Mouse (Mus musculus): ENCODE results near the gene Lrmda.

- no peak for TF ChIP-seq CTCF (IDR thresholded peaks at IDR 0.05; ENCODE audit: extremely low read depth, insufficient read length, insufficient replicate concordance, low read depth, low read length)
- no peak for TF ChIP-seq POLR2A (IDR thresholded peaks at IDR 0.05; ENCODE audit: low read depth, low read length)
Observed at GRCm38 (mm10) chr14:22647879-22648611, 628.5 kb downstream of the Lrmda start.
